Mouse (Mus musculus): ENCODE results near the gene Sgsm2.

Gene Sgsm2

GRCm38 (mm10) chr11:74842045-74842444 lies 54.8 kb downstream of the Sgsm2 start:
- in situ Hi-C loops (cut with MseI, MboI): no loop called here

- in situ Hi-C loops (cut with MseI, MboI): no loop called here
These were observed 55.5 kb downstream of the Sgsm2 start for GRCm38 (mm10) chr11:74841366-74841765.

GRCm38 (mm10) chr11:74840739-74841138 lies 56.1 kb downstream of the Sgsm2 start:
- in situ Hi-C loops (cut with MseI, MboI): no loop called here

- in situ Hi-C loops (cut with MseI, MboI): no loop called here
These were observed 56.8 kb downstream of the Sgsm2 start for GRCm38 (mm10) chr11:74839860-74840715.

GRCm38 (mm10) chr11:74838971-74839370 lies 57.9 kb downstream of the Sgsm2 start:
- in situ Hi-C loops (cut with MseI, MboI): no loop called here

- in situ Hi-C loops (cut with MseI, MboI): no loop called here
These were observed 58.4 kb downstream of the Sgsm2 start for GRCm38 (mm10) chr11:74838441-74838840.

GRCm38 (mm10) chr11:74837694-74838431 lies 59.0 kb downstream of the Sgsm2 start:
- in situ Hi-C loops (cut with MseI, MboI): no loop called here

- in situ Hi-C loops (cut with MseI, MboI): no loop called here
These were observed 59.7 kb downstream of the Sgsm2 start for GRCm38 (mm10) chr11:74837056-74837693.

- in situ Hi-C loops (cut with MseI, MboI): no loop called here
These were observed 60.4 kb downstream of the Sgsm2 start for GRCm38 (mm10) chr11:74836225-74837055.

- in situ Hi-C loops (cut with MseI, MboI): no loop called here
These were observed 61.2 kb downstream of the Sgsm2 start for GRCm38 (mm10) chr11:74835593-74836224.

GRCm38 (mm10) chr11:74834650-74835277 lies 62.1 kb downstream of the Sgsm2 start:
- in situ Hi-C loops (cut with MseI, MboI): no loop called here

GRCm38 (mm10) chr11:74834359-74834638 lies 62.6 kb downstream of the Sgsm2 start:
- in situ Hi-C loops (cut with MseI, MboI): no loop called here

- in situ Hi-C loops (cut with MseI, MboI): no loop called here
These were observed 63.1 kb downstream of the Sgsm2 start for GRCm38 (mm10) chr11:74833536-74834358.

- in situ Hi-C loops (cut with MseI, MboI): no loop called here
These were observed 64.2 kb downstream of the Sgsm2 start for GRCm38 (mm10) chr11:74832503-74833143.

- in situ Hi-C loops (cut with MseI, MboI): no loop called here
These were observed 65.0 kb downstream of the Sgsm2 start for GRCm38 (mm10) chr11:74831606-74832451.

- in situ Hi-C loops (cut with MseI, MboI): no loop called here
These were observed 65.7 kb downstream of the Sgsm2 start for GRCm38 (mm10) chr11:74831191-74831605.

GRCm38 (mm10) chr11:74830256-74831161 lies 66.4 kb downstream of the Sgsm2 start, which contains the start of gene Mnt:
Mnt (plus strand) TSS chr11:74830920.
- in situ Hi-C loops (cut with MseI, MboI): no loop called here

Data from mouse trophoblast stem cell (cell line).